Mouse (Mus musculus) forebrain, postnatal 0 days (tissue): Measurements from ENCODE around the gene Pla2g2f. TPM values are rescaled to one million over a fixed set of nuclear protein-coding genes. Genes with fewer than 3 reads are reported as not detected.

ENCODE experiments used
- ATAC-seq: fragments of 200-750 bp; cut with Nextera tagmentation; 2 replicates; pipeline ENCODE4 v1.8.0; 2017; ENCODE audit warnings: mild to moderate bottlenecking, moderate library complexity
- DNase-seq: peaks from one replicate; pipeline ENCODE4 v3.0.0-alpha.2; 2015
- H3K27ac ChIP-seq: fragments of 300-500 bp; sonication (generic); 2 replicates; pipeline ENCODE4 v1.5.1; 2014; ENCODE audit warnings: low read depth, mild to moderate bottlenecking, antibody characterized with exemption, low read length, moderate library complexity, mixed read lengths
- H3K27me3 ChIP-seq: fragments of 300-500 bp; sonication (generic); 2 replicates; pipeline ENCODE4 v1.6.1; 2014; ENCODE audit warnings: mild to moderate bottlenecking, low read length, mixed read lengths; ENCODE audit not compliant: insufficient read depth
- H3K36me3 ChIP-seq: fragments of 300-500 bp; sonication (generic); 2 replicates; pipeline ENCODE4 v1.6.1; 2014; ENCODE audit warnings: mild to moderate bottlenecking, moderate library complexity; ENCODE audit not compliant: insufficient read depth
- H3K4me1 ChIP-seq: fragments of 300-500 bp; sonication (generic); 2 replicates; pipeline ENCODE4 v1.6.1; 2014; ENCODE audit warnings: antibody characterized with exemption; ENCODE audit not compliant: insufficient read depth
- H3K4me2 ChIP-seq: fragments of 300-500 bp; sonication (generic); 2 replicates; pipeline ENCODE4 v1.6.1; 2014; ENCODE audit warnings: low read depth, mild to moderate bottlenecking, moderate library complexity
- H3K4me3 ChIP-seq: fragments of 300-500 bp; sonication (generic); 2 replicates; pipeline ENCODE4 v1.5.1; 2014; ENCODE audit warnings: low read depth, low read length, mixed read lengths
- H3K9ac ChIP-seq: fragments of 300-500 bp; sonication (generic); 2 replicates; pipeline ENCODE4 v1.6.1; 2014; ENCODE audit warnings: mild to moderate bottlenecking
- H3K9me3 ChIP-seq: fragments of 300-500 bp; sonication (generic); 2 replicates; pipeline ENCODE4 v1.6.1; 2016; ENCODE audit warnings: low read length
- CTCF ChIP-seq: sonication (generic); IDR thresholded peaks from 2 replicates; pipeline ENCODE4 v1.5.1; 2016; ENCODE audit warnings: antibody characterized with exemption, control low read depth, low read depth
- WGBS: fragments of 180-500 bp; shearing (Covaris S2); extraction: QIAGEN DNeasy Blood & Tissue Kit; methylation state at CpG from one replicate; pipeline ENCODE4 v1.1.7; 2014; 5-methylcytosine and 5-hydroxymethylcytosine counted together
- polyA plus RNA-seq: library from polyadenylated mRNA; unstranded; fragments of >200 nt; fragmentation: Nextera tagmentation; extraction: Ambion mirVana; gene quantifications from 2 replicates; pipeline ENCODE4 v1.2.1, GENCODE M21; 2015
- total RNA-seq: library from RNA; depleted of rRNA; stranded (reverse); fragments of >200 nt; gene quantifications from 2 replicates; pipeline ENCODE4 v1.2.3, GENCODE M21; 2014

Gene Pla2g2f
- total and polyA plus RNA-seq, 2 experiments from 2014 or later = not detected

GRCm38 (mm10) chr4:138771970-138772369, 14.5 kb upstream of the Pla2g2f start:
- no peaks in the 10 kb centered on the region for H3K9me3 ChIP-seq
- TF ChIP-seq CTCF = no peak
- no peaks in the 10 kb centered on the region for H3K36me3 ChIP-seq
- no peak overlapping the region for H3K27ac ChIP-seq
- DNase-seq (no peak), ATAC-seq (no peak)
- no peak overlapping the region for H3K4me3 ChIP-seq
- no peak overlapping the region for H3K4me2 ChIP-seq
- no peaks in the 10 kb centered on the region for H3K4me1 ChIP-seq
- WGBS = 86% methylated on average over 10 of the region's 10 CpGs
- no peak overlapping the region for H3K9ac ChIP-seq
- no peaks in the 10 kb centered on the region for H3K27me3 ChIP-seq

GRCm38 (mm10) chr4:138762266-138762665, 4.8 kb upstream of the Pla2g2f start:
- H3K4me1 ChIP-seq = no peaks in the 10 kb centered on the region

GRCm38 (mm10) chr4:138755983-138756382, 1.4 kb downstream of the Pla2g2f start:
- DNase-seq = no peak
- no peak for TF ChIP-seq CTCF

More at GRCm38 (mm10) chr4:138762266-138762665, 4.8 kb upstream of the Pla2g2f start:
- DNase-seq (no peak), ATAC-seq (no peak)
- TF ChIP-seq CTCF = no peak
- no peak overlapping the region for H3K4me3 ChIP-seq
- no peak overlapping the region for H3K4me2 ChIP-seq
- H3K27ac ChIP-seq = no peak overlapping the region
- no peaks in the 10 kb centered on the region for H3K9me3 ChIP-seq
- no peaks in the 10 kb centered on the region; the same call in 1 of the 2 replicates for H3K27me3 ChIP-seq
- 79% methylated on average over 9 of the region's 9 CpGs for WGBS
- no peaks in the 10 kb centered on the region for H3K36me3 ChIP-seq
- no peak overlapping the region for H3K9ac ChIP-seq

GRCm38 (mm10) chr4:138755439-138755838, 2.0 kb downstream of the Pla2g2f start:
- Histone ChIP-seq H3K9ac (no peak overlapping the region), H3K36me3 (no peaks in the 10 kb centered on the region), H3K4me3 (no peak overlapping the region), H3K4me1 (no peaks in the 10 kb centered on the region), H3K4me2 (no peak overlapping the region), H3K27ac (no peak overlapping the region), H3K9me3 (no peaks in the 10 kb centered on the region), H3K27me3 (no peaks in the 10 kb centered on the region)
- DNase-seq = no peak
- no peak for TF ChIP-seq CTCF
- no peak for ATAC-seq
- WGBS = 63% methylated on average over 4 of the region's 4 CpGs

More at GRCm38 (mm10) chr4:138755983-138756382, 1.4 kb downstream of the Pla2g2f start:
- no peak for ATAC-seq
- Histone ChIP-seq H3K4me1 (no peaks in the 10 kb centered on the region), H3K27me3 (no peaks in the 10 kb centered on the region), H3K4me3 (no peak overlapping the region), H3K9me3 (no peaks in the 10 kb centered on the region), H3K36me3 (no peaks in the 10 kb centered on the region), H3K4me2 (no peak overlapping the region), H3K9ac (no peak overlapping the region), H3K27ac (no peak overlapping the region)
- WGBS = 69% methylated on average over 11 of the region's 11 CpGs

GRCm38 (mm10) chr4:138754432-138754831, 3.0 kb downstream of the Pla2g2f start:
- H3K9me3 ChIP-seq = no peaks in the 10 kb centered on the region
- no peak overlapping the region for H3K27ac ChIP-seq
- H3K4me1 ChIP-seq = no peaks in the 10 kb centered on the region
- WGBS = 92% methylated on average over 9 of the region's 9 CpGs
- no peak overlapping the region for H3K4me2 ChIP-seq
- no peak for ATAC-seq
- H3K4me3 ChIP-seq = no peak overlapping the region
- H3K9ac ChIP-seq = no peak overlapping the region
- TF ChIP-seq CTCF = no peak
- no peak for DNase-seq
- no peaks in the 10 kb centered on the region for H3K27me3 ChIP-seq
- no peaks in the 10 kb centered on the region for H3K36me3 ChIP-seq

GRCm38 (mm10) chr4:138753608-138754007, 3.8 kb downstream of the Pla2g2f start:
- Histone ChIP-seq H3K4me1 (no peaks in the 10 kb centered on the region), H3K27me3 (no peaks in the 10 kb centered on the region), H3K36me3 (no peaks in the 10 kb centered on the region), H3K9ac (no peak overlapping the region), H3K4me2 (no peak overlapping the region), H3K4me3 (no peak overlapping the region), H3K9me3 (no peaks in the 10 kb centered on the region), H3K27ac (no peak overlapping the region)
- WGBS = 90% methylated on average over 3 of the region's 3 CpGs
- no peak for DNase-seq
- ATAC-seq = no peak
- TF ChIP-seq CTCF = no peak

GRCm38 (mm10) chr4:138752603-138753002, 4.8 kb downstream of the Pla2g2f start:
- TF ChIP-seq CTCF = peak; percentile 20
- Histone ChIP-seq H3K9me3 (no peaks in the 10 kb centered on the region), H3K4me2 (no peak overlapping the region), H3K4me3 (no peak overlapping the region), H3K4me1 (no peaks in the 10 kb centered on the region), H3K9ac (no peak overlapping the region), H3K27ac (no peak overlapping the region), H3K27me3 (no peaks in the 10 kb centered on the region), H3K36me3 (no peaks in the 10 kb centered on the region)
- WGBS = 91% methylated on average over 6 of the region's 6 CpGs
- ATAC-seq (no peak), DNase-seq (no peak)
